Mouse (Mus musculus) liver, embryonic 14.5 days (tissue): ENCODE measurements around the gene Dusp11.

Experiments
- CTCF ChIP-seq: IDR thresholded peaks from 2 replicates; pipeline ENCODE4 v1.5.1; 2016; ENCODE audit warnings: antibody characterized with exemption, low read depth, control low read depth
- EP300 ChIP-seq: IDR thresholded peaks from 2 replicates; pipeline ENCODE4 v1.6.1; 2016; ENCODE audit warnings: antibody characterized with exemption, low read depth

DNA sequence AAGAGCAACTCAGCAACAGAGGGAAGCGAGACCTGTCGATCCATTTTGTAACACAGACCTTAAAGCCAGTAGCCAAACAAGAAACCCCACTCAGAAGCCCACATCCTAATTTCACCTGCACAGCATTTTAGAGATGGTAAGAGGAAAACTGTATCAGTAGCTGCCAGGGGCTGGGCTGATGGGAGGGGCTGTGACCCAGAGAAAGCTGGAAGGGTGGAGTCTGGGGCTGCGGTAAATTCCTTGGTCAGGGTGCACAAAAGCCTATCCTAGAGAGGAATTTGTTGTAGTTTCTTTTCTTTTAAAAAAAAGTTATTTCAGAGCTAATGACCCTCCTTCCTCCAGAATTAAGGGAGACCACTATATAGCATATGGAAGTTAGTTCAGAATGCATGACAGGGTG, 19.0 kb downstream of the Dusp11 start:
- TF ChIP-seq CTCF (no peak), EP300 (no peak)
